Mouse (Mus musculus) adrenal gland, postnatal 14 days (tissue): ENCODE data around the gene Clybl. TPM values are rescaled to one million over a fixed set of nuclear protein-coding genes. Genes with fewer than 3 reads are reported as not detected.

Experiments used
- DNase-seq: peaks from one replicate; pipeline ENCODE4 v3.0.0; 2021; ENCODE audit warnings: mixed read lengths
- long read RNA-seq, 2 experiments: library from polyadenylated mRNA; stranded (forward); transcript quantifications; one replicate each; pipeline ENCODE4 v2.0.0; 2021
- total RNA-seq: library from RNA; stranded (reverse); gene quantifications from 2 replicates; pipeline ENCODE4 v1.2.3, GENCODE M21; 2021

Clybl gene
- total RNA-seq, result 104 and 111 TPM in 2 replicates
- long read RNA-seq, experiment 1, transcript Clybl-201 (8 exons, 1,231 nt), result major isoform, 126 of 161 reads
- long read RNA-seq, experiment 1, partial matches to known transcripts, result 19 of 161 reads
- long read RNA-seq, experiment 1, other reads (novel, unspliced or antisense), result 16 of 161 reads
- long read RNA-seq, experiment 2, transcript Clybl-201 (8 exons, 1,231 nt), result major isoform, 145 of 197 reads
- long read RNA-seq, experiment 2, partial matches to known transcripts, result 35 of 197 reads
- long read RNA-seq, experiment 2, other reads (novel, unspliced or antisense), result 17 of 197 reads

DNA sequence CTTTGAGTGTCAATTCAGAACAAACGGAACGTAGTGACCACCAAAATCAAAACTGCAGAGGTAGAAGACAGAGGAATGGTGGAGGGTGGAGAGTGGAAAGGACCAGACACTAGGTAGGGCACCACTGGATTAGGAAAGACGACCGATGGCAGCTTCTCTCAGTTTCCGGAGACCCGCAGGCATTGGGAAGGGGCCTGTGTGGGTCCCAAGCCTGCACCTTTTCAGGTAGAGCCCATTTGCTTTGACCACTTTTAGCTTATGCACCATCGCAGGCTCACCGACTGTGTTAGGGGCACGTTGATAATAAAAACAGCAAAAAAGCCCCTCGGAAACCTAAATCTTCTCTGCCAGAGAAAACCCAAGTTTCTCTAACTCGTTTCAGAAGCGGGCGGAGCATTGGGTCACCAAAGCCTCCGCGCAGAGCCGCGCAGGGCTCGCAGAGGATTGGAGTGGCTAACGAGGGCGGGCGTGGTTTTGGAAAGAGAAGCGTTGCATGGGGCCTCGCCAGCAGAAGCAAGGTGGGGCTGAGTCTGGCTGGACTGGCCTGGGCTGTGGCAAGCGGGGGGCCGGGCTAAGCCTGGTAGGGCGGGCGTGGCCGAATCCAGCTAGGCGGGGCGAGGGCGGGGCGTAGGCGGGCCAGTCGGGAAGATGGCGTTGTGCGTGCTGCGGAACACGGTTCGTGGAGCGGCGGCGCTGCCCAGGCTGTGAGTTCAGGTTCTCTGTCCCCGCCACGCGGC lies at the start of gene Clybl:
TSS of gene Clybl (plus strand) at position 627 of the 737 bp plus-strand sequence.
- DNase-seq, result peak; percentile 99

DNA sequence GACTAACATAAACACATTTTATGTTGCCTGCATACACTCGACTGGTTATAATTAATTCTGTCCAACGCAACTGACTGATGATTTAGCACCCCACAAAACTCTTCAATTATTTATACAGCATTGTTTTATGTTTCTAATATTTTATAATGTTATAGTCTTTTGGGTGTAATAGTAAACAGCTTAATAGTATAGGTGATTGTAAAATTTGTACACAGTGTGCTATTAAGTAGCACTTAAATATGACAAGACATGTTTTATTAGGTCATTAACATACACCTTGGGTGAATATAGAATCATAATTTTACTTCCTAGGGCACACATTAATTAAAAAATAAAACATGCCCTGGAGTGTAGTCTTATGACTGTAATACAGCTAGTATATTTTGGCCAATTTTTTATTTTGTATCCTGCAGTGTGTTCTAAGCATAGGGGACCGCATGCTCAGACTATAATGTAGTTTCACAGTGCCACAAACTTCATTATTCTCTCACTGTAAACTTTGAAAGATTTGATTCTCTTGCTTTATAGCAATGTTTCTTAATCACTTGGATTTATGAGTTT lies 45.1 kb upstream of the Clybl start:
- no peak for DNase-seq

DNA sequence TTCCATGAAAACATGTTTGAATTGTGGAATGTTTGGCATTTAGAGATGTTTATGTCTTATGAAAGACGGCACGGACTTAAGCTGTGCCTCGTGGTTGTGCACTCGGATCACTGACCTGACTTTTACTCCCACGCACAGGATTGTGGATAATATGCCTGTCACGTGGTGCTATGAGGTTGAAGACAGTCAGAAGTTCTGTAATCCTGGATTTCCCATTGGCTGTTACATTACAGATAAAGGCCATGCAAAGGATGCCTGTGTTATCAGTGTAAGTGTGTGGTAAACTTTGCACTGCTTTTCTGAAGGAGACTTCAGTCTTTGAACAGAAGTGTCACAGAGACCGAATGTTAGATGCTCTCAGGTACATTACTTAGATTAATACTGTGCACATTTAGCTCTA lies 44.3 kb upstream of the Clybl start:
- DNase-seq, result no peak

DNA sequence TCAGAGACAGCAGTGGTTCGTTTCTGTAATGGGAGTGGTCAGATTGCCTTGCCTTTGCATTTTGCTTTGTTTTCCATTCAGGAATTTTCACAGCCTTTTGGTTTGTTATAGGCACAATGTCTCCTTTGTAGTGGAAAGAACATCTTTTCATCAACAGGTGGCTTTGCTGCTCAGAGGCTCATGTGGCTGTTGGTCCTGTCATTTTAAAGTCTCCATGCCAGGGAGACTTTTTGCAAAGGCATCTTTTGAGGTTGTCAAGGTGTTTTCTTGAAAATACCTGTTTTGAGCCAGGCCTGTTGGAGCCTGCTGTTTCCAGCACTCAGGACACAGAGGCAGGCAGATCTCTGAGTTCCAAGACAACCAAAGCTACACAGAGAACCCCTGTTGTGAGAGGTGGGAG lies 41.4 kb upstream of the Clybl start:
- DNase-seq, result no peak

DNA sequence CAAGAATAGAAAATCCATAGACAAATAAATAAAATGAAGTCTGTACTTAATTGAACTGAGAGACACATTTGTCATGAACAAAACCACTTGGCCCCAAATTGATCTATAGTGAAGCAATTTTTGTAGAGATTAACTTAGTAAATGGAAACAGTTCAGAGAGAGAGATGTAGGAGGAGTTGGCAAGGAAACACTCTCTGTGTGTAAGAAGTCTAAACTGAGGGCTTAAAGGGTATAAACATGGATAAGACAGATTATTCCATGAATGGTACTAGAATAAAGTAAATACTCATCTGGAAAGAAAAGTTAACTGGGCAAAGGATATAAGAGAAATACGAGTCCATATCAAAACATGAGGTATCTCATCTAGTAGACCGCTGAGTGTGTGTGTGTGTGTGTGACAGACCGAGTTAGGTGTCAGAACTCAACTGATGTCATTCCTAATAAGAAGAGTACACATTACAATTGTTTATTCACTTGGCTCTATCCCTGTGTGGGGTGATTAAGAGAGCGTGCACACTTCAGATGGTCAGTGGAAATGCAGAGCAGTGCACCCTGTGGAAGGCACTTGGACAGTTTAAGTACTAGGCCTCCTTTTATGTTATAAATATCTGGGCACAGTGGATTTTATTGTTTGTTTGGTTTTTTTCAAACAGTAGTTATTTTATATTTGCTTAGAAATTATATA lies 37.8 kb upstream of the Clybl start:
- no peak for DNase-seq

DNA sequence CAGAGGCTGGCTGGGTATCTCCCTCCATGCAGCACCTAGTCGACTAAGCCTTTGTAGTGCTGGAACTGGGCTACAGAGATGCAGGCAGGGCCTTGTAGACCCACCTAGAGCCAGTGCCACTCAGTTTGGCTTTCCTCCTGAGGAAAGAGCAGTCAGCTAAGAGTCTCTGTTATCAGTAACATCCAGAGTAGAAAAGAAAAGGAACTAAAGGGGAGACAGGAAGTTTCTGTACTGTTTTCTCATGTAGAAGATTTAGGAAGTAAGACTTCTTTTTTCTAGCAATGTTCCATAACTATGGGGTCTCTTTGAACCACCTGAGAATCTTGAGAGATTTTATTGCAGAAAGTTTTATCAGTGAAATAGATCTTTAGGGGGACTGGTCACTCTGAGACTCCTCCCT lies 36.1 kb upstream of the Clybl start:
- no peak for DNase-seq

DNA sequence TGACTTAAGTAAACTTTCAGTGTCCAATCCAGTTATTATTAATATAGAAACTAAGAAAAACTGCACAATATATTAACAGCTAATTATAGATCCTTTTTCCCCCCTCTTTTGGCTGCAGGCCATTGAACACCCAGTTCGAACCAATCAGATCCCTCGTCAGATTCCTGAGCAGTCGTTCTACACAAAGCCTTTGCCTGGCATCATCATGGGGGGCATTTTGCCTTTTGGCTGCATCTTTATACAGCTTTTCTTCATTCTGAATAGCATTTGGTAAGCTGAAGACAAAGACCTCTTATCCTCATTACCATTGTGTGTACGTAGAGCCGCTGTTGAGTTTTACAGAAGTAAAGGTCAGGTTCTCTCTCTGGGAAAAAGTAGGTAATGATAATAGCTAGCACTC lies 30.9 kb upstream of the Clybl start:
- no peak for DNase-seq

DNA sequence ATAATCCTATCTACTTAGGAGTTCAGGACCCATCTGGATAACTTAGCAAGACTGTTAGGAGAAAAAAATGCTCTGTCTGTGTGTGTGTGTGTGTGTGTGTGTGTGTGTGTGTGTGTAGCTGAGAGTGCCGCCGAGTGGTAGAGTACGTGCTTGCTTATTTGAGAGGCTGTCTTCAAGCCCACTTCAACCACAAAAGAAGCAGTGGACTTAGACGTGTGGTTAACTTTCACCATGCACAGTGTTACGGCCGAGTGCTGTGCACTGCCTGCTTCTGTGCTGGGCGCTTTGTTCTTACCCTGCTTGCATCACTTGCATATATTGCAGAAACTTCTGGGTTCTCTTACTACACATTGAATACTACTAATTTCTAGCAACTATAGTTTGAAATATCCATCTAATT lies 23.8 kb upstream of the Clybl start:
- DNase-seq, result no peak

DNA sequence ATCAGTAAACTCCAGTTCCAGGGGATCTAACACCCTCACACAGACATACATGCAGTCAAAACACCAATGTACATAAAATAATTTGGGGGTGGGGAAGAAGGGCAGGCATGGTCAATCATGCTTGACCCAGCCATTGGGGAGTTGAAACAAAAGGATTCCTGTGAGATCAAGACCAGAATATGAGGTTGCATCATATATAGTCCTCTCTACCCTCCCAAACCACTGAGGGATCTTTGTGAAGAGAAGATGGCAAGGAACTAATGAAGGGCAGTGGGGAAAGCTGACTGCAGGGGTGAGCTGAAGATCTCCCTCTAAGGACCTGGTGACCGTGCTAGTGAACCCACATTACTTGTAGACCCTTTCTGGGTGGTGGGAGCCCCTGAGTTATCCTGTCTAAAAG lies 20.6 kb upstream of the Clybl start:
- no peak for DNase-seq

DNA sequence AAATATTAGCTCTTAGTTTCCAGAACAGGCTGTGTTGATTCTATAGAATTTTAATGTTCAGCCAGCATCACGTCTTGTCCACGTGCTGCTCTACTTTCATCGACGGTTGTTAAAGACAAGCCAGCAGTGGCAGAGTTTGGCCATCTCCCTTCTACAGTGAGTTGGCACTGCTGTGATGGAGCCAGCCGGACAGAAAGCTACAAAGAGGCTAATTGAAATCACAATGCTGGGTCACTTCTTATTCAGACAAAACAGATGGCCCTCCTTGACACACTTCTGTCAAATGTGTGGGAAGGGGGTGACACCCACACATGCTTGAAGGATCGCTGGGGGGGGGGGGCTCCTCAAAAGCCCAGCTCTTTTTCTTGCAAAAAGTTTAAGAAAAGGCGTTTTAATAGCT lies 12.6 kb upstream of the Clybl start:
- no peak for DNase-seq

DNA sequence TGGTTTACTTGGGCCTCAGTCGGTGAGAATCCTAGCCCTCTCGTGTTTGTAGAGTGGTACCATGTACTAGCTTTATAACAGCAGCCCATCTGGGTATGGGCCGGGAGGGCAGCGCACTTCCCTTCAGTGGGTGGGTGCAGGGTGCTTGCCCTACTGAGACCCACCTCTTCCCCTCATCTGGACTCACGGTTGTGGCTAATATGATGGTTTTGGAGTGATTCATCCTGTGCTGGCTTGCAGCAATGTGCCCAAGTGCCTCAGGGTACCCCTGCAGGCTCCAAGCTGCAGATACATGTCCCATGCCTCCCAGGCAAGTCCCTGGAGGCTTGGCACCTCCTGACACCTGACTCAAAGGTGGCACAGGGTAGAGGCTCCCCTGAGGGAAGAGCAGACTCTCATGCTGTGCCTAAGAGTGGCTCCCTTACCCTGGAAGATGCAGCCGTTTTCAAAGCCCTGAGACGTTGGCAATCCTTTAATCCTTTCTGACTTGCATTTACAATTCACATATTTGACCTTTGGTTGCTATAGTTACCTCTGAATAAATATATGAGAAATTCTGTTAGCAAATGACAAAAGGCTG lies 11.2 kb upstream of the Clybl start:
- DNase-seq, result no peak

DNA sequence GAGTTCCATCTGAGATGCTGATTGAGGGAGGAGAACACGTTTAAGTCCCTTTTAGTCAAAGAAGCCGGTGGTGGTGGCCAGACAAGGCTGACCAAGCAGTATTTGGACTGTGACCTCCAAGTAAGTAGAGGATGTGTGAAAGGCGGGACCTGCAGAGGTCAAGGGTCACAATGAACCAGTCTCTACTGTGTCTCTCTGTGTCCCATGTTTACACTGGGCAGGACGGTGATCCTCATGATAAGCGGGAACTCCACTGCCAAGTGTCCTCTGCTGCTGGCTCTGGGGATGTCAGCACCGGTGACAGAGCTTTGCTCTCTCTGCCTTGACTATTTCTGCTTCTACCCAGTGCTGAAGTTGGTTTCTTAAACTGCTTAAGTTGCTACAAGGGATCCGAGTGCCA lies 10.5 kb upstream of the Clybl start:
- no peak for DNase-seq

DNA sequence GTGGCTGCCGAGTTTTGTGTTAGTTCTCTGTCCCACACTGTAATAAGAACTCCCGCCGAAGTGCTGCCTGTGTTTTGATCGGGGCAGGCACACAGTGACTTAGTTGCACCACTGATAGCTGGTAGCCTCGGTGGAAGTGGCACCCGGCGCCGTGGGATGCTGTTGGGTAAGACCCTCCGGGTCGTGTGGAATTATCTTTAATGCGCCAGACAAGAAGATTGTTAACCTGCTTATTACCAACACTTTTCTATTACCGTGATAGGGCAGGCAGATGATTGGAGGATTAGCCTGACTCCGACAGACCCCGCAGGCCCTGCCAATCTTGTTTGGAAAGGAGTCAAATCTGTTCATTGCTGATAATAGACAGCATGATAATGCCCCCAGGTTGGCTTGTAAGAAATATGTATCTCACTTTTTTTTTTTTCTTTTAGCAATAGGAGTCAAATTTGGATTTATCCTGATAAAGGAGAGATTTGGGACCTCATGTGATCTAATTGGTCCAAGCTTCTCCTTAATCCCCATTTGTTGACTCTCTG lies 5.2 kb upstream of the Clybl start:
- DNase-seq, result no peak

DNA sequence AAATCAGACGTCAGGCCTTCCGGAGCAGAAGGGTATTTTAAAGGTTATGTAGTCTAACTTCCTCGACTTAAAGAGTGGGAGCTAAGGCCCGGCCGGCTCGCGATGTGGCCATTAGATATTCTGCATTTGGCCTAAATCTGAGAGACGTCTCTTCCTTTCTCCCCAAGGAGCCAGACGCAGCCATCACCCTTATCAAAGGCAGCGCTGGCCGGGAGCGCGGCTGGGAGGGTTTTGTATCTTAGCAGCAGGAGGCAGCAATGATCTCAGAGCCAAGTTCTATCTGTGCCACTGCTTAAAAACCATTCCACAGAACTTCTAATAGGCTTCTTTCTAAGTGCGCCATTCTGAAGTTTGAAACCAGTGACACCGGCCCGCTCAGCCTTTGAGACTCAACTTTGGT lies 2.2 kb upstream of the Clybl start:
- DNase-seq, result no peak

DNA sequence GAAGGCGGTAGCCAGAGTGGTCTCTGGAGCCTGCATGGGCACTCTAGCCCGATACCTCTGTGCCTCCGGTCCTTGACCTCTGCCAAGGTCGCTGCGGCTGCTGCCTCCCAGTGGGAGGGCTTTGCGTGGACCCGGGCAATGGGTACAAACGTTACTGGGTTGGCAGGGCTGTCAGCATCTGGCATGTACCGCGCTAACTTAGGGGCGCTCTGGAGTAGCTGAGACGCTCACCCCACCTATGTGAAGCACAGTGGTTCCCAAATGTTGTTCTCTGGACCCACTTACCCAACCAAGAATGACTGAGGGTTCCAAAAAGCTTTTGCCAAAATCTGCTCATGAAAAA lies 282 bp downstream of the Clybl start:
- DNase-seq, result no peak

DNA sequence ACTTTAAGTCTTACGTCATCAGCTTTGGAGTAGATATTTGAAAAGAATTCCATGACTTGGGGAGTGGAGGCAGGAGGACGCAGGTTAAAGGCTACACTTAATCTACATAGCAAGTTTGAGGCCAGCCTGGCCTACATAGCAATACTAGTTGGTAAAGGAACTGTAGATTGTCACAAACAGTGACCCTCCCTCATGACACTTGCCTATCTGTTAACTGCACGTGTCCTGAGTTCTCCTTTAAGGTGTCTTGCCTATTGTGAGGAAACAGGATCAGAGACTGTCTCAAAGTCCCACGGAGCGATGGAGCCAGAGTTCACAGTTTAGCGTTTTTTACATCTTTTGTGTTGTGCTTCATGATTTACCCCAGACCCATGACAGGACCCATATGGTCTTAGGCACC lies 716 bp downstream of the Clybl start:
- no peak for DNase-seq

DNA sequence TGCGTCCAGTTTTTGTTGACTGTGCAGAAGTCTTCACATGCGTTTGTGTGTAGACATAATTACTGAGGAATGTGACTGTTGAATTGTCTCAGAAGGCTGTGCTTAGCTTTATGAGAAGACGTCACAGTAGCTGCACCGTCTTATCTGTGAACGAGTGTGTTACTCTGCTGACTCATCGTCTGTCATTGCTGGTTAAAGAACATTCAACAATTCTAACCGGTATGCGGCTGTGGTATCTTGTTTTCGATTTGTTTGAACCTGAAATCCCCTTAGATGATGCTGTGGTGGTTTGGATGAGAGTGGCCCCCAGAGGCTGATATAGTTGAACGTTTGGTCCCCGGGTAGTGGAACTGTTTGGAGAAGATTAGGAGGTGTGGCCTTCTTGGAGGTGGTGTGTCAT lies 2.5 kb downstream of the Clybl start:
- peak; percentile 16 for DNase-seq

DNA sequence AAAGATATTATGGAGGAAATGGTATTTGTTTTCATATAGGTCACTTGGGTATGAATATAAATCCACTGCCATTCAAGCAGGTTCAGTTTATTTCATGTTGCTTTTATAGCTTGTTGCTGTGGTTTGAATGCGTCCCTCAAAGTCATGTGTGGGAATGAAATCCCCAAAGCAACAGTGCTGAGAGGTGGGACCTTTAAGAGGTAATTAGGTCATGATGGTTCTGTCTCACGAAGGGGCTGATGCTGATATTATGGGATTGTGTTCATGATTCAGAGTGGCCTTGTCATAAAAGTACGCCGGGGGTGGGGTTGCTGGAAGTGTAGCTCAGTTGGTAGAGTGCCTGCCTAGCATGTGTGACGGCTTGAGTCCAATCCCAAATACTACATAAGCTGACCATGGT lies 6.7 kb downstream of the Clybl start:
- peak; percentile 33 for DNase-seq

DNA sequence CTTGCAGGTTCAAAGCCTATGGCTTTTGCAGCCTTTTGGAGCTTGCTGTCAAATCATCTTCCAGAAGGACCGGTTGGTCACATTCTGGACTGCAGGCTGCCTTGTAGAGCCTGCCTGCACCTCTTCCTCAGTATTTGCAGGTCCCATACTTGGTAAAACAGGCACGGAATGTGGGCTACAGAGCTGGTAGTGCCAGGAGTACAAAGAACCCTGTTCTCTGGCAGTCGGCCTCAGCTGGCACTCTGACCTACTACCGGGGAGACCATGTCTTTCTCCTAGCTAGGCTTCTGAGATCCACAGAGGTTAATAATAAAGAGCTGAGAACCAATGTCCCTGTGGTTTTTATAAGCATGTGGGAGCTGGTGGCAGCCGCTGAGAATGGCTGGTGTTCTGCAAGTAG lies 8.4 kb downstream of the Clybl start:
- DNase-seq, result peak; percentile 16

DNA sequence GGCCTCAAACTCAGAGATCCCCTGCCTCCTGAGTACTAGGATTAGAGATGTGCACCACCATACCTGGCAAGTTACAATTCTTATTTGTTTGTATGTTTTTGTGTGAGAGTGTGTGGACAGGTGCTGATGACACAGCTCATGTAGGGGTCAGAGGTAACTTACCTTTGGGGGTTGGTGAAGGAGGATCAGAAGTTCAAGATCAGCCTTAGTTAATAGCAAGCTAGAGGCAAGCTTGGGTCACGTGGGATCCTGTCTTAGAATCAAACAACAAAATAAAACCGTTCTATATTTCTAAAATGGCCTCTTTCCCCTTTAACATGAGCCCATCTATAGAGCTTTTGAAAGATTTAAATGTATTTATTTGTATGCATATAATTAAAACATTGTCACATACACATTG lies 9.0 kb downstream of the Clybl start:
- no peak for DNase-seq

DNA sequence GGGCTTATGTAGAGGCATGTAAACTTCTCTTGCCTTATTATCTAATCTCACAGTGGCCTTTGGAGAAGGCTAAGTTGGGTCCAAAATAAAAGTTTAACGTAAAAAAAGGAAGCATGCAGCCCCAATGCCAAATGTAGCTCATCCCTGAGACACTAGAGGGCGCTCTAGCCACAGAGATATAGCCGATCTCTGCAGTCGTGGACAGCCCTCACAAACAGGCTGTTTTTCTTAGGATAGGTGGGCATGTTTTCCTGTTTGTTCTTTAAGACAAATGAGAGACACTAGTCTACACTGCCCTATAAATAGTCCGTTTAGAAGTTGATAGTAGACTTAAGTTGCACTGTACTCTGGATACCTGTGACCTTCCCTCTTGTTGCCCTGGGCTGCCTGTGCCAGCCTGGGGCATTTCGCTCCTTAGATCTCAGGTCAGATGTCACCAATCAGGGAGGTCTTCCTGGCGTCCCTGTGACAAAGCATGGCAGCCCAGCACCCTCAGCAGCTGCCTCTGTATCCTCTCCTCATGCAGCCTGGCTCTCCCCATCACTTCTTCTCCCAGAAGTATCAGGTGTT lies 9.5 kb downstream of the Clybl start:
- peak; percentile 82 for DNase-seq

DNA sequence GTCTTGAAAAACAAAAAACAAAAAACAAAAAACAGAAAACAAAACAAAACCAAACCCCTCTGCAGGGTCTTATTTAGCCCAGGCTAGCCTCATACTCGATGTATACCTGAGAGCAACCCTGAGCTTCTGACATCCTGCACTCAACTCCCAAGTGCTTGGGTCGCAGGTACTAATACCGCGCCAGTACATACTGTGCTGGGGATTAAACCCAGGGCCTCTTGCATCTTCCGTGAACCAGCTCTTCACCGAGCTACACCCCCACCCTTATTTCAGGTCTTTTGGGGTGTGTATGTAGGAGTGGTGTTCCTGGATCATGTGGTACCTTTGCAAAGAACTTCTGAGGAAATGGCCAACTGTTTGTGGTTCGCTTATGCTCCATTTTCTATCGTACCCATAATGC lies 13.1 kb downstream of the Clybl start:
- DNase-seq, result no peak
